Mouse (Mus musculus) liver, embryonic 12.5 days (tissue): ENCODE measurements around the gene Purb. TPM values are rescaled to one million over a fixed set of nuclear protein-coding genes. Genes with fewer than 3 reads are reported as not detected.

Source experiments
- ATAC-seq: fragments of 200-750 bp; cut with Nextera tagmentation; 2 replicates; pipeline ENCODE4 v1.8.0; 2017; ENCODE audit warnings: moderate number of reproducible peaks, mild to moderate bottlenecking, moderate library complexity
- H3K27ac ChIP-seq: fragments of 300-500 bp; sonication (generic); 2 replicates; pipeline ENCODE4 v1.5.1; 2016; ENCODE audit warnings: mild to moderate bottlenecking
- H3K27me3 ChIP-seq: fragments of 300-500 bp; sonication (generic); replicated peaks from 2 replicates; pipeline ENCODE4 v1.6.1; 2016; ENCODE audit warnings: mild to moderate bottlenecking, moderate library complexity
- H3K36me3 ChIP-seq: fragments of 300-500 bp; sonication (generic); 2 replicates; pipeline ENCODE4 v1.6.1; 2016; ENCODE audit warnings: mild to moderate bottlenecking, moderate library complexity
- H3K4me1 ChIP-seq: fragments of 300-500 bp; sonication (generic); 2 replicates; pipeline ENCODE4 v1.6.1; 2016
- H3K4me2 ChIP-seq: fragments of 300-500 bp; sonication (generic); 2 replicates; pipeline ENCODE4 v1.6.1; 2016; ENCODE audit warnings: mild to moderate bottlenecking, moderate library complexity
- H3K4me3 ChIP-seq: fragments of 300-500 bp; sonication (generic); 2 replicates; pipeline ENCODE4 v1.5.1; 2016; ENCODE audit warnings: mild to moderate bottlenecking, moderate library complexity
- H3K9ac ChIP-seq: fragments of 300-500 bp; sonication (generic); 2 replicates; pipeline ENCODE4 v1.6.1; 2016; ENCODE audit warnings: mild to moderate bottlenecking, moderate library complexity
- H3K9me3 ChIP-seq: fragments of 300-500 bp; sonication (generic); replicated peaks from 2 replicates; pipeline ENCODE4 v1.6.1; 2016; ENCODE audit warnings: mild to moderate bottlenecking, moderate library complexity
- WGBS: fragments of 180-500 bp; shearing (Covaris S2); methylation state at CpG from one replicate; pipeline ENCODE4 v1.1.7; 2016; ENCODE audit not compliant: insufficient replicate concordance; 5-methylcytosine and 5-hydroxymethylcytosine counted together
- polyA plus RNA-seq: library from polyadenylated mRNA; unstranded; fragments of >200 nt; fragmentation: Nextera tagmentation; extraction: Ambion mirVana; gene quantifications from 2 replicates; pipeline ENCODE4 v1.2.1, GENCODE M21; 2016

The Purb gene
- polyA plus RNA-seq = 11.2 and 11.6 TPM in 2 replicates

DNA sequence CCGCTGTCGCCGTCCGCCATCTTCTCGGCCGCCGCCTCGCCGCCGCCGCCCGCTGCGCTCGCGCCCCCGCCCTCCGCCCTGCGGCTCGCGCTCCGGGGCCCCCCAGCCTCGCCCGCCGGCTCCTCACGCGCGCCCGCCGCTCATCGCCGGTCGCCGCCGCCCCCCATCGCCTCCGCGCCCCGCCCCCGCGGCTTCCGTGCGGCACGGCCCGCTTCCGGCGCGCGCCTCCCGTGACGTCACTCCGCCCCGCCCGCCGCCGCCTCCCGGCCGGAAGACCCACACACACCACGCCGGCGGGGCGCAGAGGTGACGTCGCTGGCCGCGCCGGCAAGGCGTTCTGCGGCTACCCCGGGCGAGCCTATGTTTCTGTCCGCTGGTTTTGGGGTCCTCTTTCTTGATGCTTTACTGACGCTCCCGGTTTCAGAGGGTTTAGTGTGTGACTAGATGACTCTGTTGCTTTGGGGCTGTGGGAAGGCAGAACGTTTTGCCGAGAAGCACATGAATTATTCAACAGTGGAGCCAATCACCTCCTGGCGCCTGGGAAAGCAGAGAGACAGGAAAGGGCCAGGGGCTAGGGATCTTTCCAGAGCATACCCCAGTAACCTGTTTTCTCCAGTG, at the start of gene Purb:
TSS of gene Purb (minus strand) at position 51 of the 618 bp plus-strand sequence.
- peak within 1 kb of the TSS; percentile 98 for H3K9ac ChIP-seq
- H3K27ac ChIP-seq = peak within 1 kb of the TSS; percentile 98
- WGBS = 3% methylated on average over 44 of the region's 76 CpGs
- no peaks in the 10 kb centered on the region for H3K9me3 ChIP-seq
- ATAC-seq = peak; percentile 94
- peak within 1 kb of the TSS; percentile 99 for H3K4me3 ChIP-seq
- no peaks in the 10 kb centered on the region for H3K27me3 ChIP-seq
- H3K4me2 ChIP-seq = peak within 1 kb of the TSS; percentile 93
- H3K36me3 ChIP-seq = peaks cover 25% of the 10 kb centered on the region
- peaks cover 34% of the 10 kb centered on the region for H3K4me1 ChIP-seq

DNA sequence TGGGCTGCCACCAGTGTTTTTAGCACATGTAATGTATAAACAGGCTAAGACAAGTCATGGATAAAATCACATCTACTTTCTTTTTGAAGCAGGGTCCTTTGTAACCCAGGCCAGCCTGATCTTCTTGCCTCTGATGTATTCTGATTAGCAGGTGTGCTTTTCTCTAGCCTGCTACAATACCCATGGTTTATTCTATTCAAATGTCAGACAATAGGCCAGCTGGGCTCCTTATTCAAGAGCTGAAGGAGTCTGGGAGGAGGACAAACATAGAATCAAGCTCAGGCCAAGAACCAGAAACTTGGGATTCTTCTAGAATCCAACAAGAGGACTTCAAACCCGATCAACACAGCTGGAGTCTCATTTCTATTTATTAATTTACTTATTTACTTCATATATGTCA, 49.5 kb upstream of the Purb start:
- ATAC-seq = no peak
- no peak overlapping the region for H3K4me2 ChIP-seq
- H3K27me3 ChIP-seq = no peaks in the 10 kb centered on the region
- peaks cover 43% of the 10 kb centered on the region for H3K4me1 ChIP-seq
- no peak overlapping the region for H3K9ac ChIP-seq
- H3K36me3 ChIP-seq = peaks cover 40% of the 10 kb centered on the region
- WGBS = 79% methylated on average over 1 of the region's 1 CpGs
- H3K27ac ChIP-seq = peak overlapping the region; percentile 4; the same call in 1 of the 2 replicates
- H3K9me3 ChIP-seq = no peaks in the 10 kb centered on the region
- no peak overlapping the region for H3K4me3 ChIP-seq

DNA sequence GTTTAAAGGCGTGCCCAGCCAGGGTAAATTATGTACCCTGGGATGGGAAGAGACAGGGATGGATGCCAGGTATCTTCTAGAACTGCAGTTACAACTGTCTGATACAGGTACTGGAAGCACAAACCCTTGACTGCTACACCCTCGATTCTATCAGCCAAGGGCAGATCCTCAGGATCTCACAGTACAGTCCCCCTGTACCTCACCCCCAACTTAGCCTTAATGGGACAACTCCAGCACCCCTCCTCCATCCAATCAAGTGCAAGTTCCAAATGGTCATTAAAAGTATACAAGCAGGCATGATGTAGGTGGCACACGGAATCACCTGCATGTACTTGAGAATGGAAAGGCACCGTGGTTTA, 49.1 kb upstream of the Purb start:
- peaks cover 47% of the 10 kb centered on the region for H3K4me1 ChIP-seq
- no peaks in the 10 kb centered on the region for H3K9me3 ChIP-seq
- ATAC-seq = no peak
- H3K4me2 ChIP-seq = no peak overlapping the region
- H3K4me3 ChIP-seq = no peak overlapping the region
- H3K36me3 ChIP-seq = peaks cover 40% of the 10 kb centered on the region
- H3K9ac ChIP-seq = no peak overlapping the region
- peak overlapping the region; percentile 17; the same call in 1 of the 2 replicates for H3K27ac ChIP-seq
- 81% methylated on average over 4 of the region's 4 CpGs for WGBS
- H3K27me3 ChIP-seq = no peaks in the 10 kb centered on the region

DNA sequence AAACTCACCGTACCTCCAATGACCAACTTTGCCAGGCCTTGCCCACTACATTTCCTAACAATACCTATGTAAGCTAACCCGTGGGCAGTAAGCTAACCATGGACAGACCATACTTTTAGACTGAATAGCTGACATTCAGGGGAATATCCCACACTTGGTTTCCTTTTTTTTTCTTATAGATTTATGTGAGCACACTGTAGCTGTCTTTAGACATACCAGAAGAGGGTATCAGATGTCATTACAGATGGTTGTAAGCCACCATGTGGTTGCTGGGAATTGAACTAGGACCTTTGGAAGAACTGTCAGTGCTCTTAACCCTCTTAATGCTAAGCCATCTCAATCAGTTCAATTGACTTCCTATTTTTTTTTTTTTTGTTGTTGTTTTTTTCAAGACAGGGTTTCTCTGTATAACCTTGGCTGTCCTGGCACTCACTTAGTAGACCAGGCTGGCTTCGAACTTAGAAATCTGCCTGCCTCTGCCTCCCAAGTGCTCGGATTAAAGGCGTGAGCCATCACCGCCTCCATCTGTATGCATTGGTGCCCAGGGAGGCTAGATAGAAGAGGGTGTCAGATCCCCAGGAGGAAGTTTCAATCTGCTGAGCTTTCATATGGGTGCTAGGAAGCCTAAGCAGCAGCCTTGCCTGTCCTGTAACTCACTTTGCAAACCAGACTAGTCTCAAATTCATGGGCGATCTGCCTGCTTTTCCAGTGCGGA, 48.6 kb upstream of the Purb start:
- no peak overlapping the region for H3K4me3 ChIP-seq
- WGBS = 73% methylated on average over 8 of the region's 8 CpGs
- no peak for ATAC-seq
- peaks cover 40% of the 10 kb centered on the region for H3K36me3 ChIP-seq
- peak overlapping the region; percentile 17; the same call in 1 of the 2 replicates for H3K27ac ChIP-seq
- no peak overlapping the region for H3K4me2 ChIP-seq
- peaks cover 51% of the 10 kb centered on the region for H3K4me1 ChIP-seq
- no peak overlapping the region for H3K9ac ChIP-seq
- no peaks in the 10 kb centered on the region for H3K27me3 ChIP-seq
- H3K9me3 ChIP-seq = no peaks in the 10 kb centered on the region

DNA sequence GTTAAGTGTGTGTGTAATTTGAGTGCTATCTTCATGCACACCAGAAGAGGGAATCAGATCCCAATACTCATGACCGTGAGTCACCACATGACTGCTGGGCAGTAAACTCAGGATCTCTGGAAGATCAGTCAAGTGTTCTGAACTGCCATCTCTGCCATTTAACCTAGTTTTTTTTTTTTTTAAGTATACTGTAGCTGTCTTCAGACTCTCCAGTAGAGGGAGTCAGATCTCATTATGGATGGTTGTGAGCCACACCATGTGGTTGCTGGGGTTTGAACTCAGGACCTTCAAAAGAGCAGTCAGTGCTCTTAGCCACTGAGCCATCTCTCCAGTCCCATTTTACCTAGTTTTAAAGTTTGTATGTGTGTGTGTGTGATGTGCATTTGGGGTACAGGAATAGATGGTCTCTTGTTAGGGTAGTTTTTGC, 48.0 kb upstream of the Purb start:
- H3K4me2 ChIP-seq = no peak overlapping the region
- H3K9ac ChIP-seq = no peak overlapping the region
- no peak for ATAC-seq
- H3K4me1 ChIP-seq = peaks cover 48% of the 10 kb centered on the region
- H3K36me3 ChIP-seq = peaks cover 40% of the 10 kb centered on the region
- H3K4me3 ChIP-seq = no peak overlapping the region
- WGBS = 20% methylated on average over 1 of the region's 1 CpGs
- no peaks in the 10 kb centered on the region for H3K27me3 ChIP-seq
- no peak overlapping the region for H3K27ac ChIP-seq
- H3K9me3 ChIP-seq = no peaks in the 10 kb centered on the region

DNA sequence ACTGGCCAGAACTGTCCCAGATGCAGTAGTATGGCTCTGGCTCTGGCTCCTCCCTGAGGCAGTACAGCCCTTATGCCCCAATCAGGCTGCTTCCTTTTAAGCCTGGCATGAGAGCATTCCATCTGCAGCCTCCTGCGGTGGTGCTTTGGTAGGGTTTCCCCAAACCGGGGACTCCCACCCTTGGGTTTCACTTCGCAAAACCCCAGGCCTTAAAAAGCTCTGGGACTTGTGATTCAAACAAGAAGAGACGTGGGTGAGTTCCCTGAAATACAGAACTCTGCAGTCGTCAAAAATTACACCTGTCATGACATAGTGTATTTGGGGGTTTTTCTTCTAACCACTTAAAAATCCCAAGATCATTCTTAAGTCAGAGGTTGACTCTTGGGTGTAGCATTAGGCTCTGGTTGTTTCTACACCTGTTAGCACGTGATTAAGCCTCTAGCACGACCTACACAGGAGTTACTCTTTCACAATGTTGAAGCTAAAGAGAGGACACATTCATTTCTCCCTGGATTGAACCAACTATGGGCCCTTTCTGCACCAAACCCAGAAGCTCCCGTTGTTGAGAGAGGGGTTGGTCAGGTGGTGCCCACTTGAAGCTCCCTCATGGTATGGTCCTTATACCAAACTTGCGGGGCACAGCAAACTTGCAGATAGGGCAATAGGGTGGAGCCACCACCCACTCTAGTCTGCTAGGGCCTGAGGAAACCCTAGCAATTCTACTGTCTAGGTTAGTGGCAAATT, 47.2 kb upstream of the Purb start:
- H3K27me3 ChIP-seq = no peaks in the 10 kb centered on the region
- H3K4me3 ChIP-seq = no peak overlapping the region
- ATAC-seq = no peak
- peaks cover 44% of the 10 kb centered on the region for H3K4me1 ChIP-seq
- peaks cover 40% of the 10 kb centered on the region for H3K36me3 ChIP-seq
- 0 out of 2 replicates have a peak overlapping the region, but pooled peaks have one; percentile 30 for H3K27ac ChIP-seq
- 65% methylated on average over 9 of the region's 9 CpGs for WGBS
- no peaks in the 10 kb centered on the region for H3K9me3 ChIP-seq
- H3K9ac ChIP-seq = no peak overlapping the region
- H3K4me2 ChIP-seq = no peak overlapping the region

DNA sequence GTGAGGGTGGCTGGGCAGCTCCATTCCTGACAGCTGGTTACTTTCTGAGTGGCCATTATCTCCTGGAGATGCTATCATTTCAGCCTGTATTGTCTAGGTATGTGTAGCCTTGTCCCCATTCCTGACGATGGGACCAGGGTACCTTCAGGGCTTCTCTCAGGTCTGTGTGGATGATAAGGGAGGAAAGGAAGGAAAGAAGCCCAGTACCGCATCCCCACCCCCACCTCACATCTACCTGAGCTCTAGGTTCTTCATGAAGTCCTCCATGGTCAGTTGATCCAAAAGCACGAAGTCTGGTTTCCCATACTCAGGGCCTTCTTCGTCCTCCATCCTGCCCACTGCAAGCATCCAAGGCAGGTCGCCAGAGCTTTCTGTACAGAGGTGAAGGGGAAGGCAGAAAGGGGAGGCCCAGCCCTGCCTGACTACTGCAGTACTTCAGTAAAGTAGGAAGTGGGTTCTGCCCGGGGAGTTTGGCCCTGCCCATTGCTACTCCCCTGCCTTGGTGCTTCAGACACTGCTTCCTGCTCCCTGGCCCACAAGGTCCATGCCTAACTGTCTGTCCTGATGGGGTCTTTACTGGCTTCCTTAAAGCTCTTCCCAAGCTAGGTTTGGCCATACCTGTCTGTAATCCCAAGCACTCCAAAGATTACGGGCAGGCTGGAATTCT, 44.9 kb upstream of the Purb start, which contains the start of gene Myo1g:
TSS of gene Myo1g (minus strand) at position 459 of the 667 bp plus-strand sequence.
- Histone ChIP-seq H3K4me2 (peak within 1 kb of the TSS; percentile 42), H3K4me3 (peak within 1 kb of the TSS; percentile 16), H3K27me3 (peaks cover 5% of the 10 kb centered on the region; the same call in 1 of the 2 replicates), H3K9me3 (no peaks in the 10 kb centered on the region), H3K4me1 (peaks cover 29% of the 10 kb centered on the region), H3K36me3 (peaks cover 22% of the 10 kb centered on the region), H3K27ac (peak within 1 kb of the TSS; percentile 65; the same call in 1 of the 2 replicates), H3K9ac (no peak within 1 kb of the TSS)
- no peak for ATAC-seq
- 29% methylated on average over 7 of the region's 7 CpGs for WGBS

DNA sequence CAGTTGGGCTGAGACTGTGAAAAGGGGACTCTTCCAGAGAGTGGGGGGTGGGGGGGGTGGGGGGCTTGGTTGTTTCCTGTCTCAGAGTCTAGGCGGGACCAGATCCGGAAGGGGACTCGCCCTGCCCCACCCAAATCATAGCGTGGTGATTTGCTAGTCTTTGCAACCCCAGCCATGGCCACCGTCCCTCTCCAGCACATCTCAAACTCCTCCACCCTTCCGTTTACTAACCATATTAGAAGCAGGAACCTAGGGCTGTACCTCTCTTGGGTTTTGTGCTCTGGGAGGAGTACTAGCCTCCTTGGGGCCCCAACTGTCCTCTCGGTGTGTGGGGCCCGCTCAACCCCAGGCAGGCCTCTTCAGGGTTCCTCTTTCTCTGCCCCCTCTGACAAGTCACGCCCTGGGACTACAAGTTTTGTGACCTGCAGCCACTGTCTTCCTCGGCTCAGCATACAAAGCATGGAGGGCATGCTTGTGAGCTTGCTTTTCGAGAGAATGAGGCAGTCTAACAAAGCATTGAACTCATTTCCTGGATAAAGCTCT, 43.8 kb upstream of the Purb start:
- Histone ChIP-seq H3K4me1 (peaks cover 28% of the 10 kb centered on the region), H3K4me2 (peak overlapping the region; percentile 42), H3K4me3 (peak overlapping the region; percentile 16), H3K27me3 (peaks cover 5% of the 10 kb centered on the region; the same call in 1 of the 2 replicates), H3K9ac (no peak overlapping the region), H3K36me3 (peaks cover 16% of the 10 kb centered on the region), H3K9me3 (no peaks in the 10 kb centered on the region), H3K27ac (peak overlapping the region; percentile 65; the same call in 1 of the 2 replicates)
- ATAC-seq = peak; percentile 39; the same call in 1 of the 2 replicates
- WGBS = 9% methylated on average over 11 of the region's 11 CpGs

DNA sequence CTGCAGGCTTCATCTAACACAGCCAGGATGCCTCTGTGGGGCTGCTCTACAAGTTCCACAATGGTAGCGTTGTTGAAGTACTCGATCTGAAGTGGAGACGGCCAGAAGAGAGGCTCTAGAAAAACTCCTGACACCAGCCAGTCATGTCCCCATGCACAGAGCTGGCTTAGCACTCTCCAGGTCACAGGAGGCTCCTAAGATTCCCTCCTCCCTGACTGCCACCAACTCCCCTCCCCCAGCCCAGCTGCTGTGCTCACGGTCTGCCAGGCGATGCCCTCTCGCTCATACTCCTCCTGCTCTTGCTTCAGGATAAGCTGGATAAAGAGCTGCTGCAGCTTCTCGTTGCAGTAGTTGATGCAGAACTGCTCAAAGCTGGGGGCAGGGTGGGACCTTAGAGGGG, 39.1 kb upstream of the Purb start:
- H3K4me1 ChIP-seq = peaks cover 8% of the 10 kb centered on the region
- H3K4me2 ChIP-seq = no peak overlapping the region
- ATAC-seq = no peak
- no peak overlapping the region for H3K27ac ChIP-seq
- no peak overlapping the region for H3K9ac ChIP-seq
- H3K36me3 ChIP-seq = 0 out of 2 replicates have a peak, but pooled peaks cover 7% of the 10 kb centered on the region
- no peak overlapping the region for H3K4me3 ChIP-seq
- H3K9me3 ChIP-seq = no peaks in the 10 kb centered on the region
- peaks cover 5% of the 10 kb centered on the region; the same call in 1 of the 2 replicates for H3K27me3 ChIP-seq
- WGBS = 69% methylated on average over 7 of the region's 7 CpGs

DNA sequence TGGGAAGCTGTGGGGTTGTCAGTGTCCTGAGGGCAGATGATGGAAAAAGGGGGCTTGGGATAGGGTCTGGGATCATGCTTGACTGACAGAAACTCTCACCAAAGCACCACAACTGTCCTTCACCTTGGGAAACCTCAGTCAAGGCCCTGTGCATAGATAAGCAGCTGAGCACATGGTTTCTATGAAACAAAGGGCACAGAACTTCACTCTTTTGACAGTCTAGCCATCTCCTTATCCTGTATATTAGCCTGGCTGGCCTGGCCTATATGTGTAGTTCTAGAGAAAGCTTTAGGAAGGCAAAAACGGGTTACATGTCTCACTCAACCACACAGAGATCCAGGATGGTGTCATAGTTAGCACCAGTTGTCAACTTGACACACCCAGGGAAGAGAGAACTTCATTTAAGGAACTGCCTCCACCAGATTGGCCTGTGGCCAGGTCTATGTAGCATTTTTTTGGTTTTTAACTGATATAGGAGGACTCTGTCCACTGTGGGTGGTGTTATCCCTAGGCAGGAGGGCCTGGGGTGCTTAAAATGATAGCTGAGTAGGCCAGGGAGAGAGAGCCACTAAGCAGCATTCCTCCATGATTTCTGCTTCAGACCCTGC, 32.7 kb upstream of the Purb start:
- Histone ChIP-seq H3K9ac (no peak overlapping the region), H3K36me3 (no peaks in the 10 kb centered on the region), H3K27me3 (no peaks in the 10 kb centered on the region), H3K27ac (no peak overlapping the region), H3K4me1 (no peaks in the 10 kb centered on the region; the same call in 1 of the 2 replicates), H3K4me3 (no peak overlapping the region), H3K4me2 (no peak overlapping the region), H3K9me3 (no peaks in the 10 kb centered on the region)
- 40% methylated on average over 1 of the region's 1 CpGs for WGBS
- ATAC-seq = no peak

DNA sequence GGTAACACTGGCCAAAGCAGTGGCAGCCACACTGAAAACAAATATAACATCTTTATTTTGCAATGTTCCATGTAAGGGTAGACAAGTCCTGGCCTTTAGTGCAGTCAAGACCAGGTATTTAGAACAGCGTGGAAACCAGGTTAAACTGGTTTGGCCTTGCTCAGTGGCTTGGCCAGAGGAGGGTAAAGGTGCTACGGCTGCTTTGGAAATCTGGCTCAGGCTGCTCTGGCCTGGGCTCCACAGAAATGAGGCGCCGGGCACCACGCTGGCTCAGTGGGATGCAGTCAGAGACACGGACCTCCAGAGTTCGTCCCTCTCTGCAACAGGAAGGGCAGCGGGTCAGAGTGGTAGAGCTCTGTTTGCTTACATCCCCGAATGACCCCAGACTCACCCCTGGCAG, 30.8 kb upstream of the Purb start:
- no peaks in the 10 kb centered on the region for H3K27me3 ChIP-seq
- 0 out of 2 replicates have a peak, but pooled peaks have one; percentile 9 for ATAC-seq
- H3K27ac ChIP-seq = no peak overlapping the region
- H3K4me3 ChIP-seq = no peak overlapping the region
- H3K4me1 ChIP-seq = no peaks in the 10 kb centered on the region; the same call in 1 of the 2 replicates
- no peak overlapping the region for H3K9ac ChIP-seq
- H3K9me3 ChIP-seq = no peaks in the 10 kb centered on the region
- WGBS = 67% methylated on average over 9 of the region's 9 CpGs
- no peak overlapping the region for H3K4me2 ChIP-seq
- no peaks in the 10 kb centered on the region for H3K36me3 ChIP-seq
